Mouse (Mus musculus) olfactory bulb, adult 2 months (tissue): ENCODE measurements around the gene Klk1b11. TPM values are rescaled to one million over a fixed set of nuclear protein-coding genes. Genes with fewer than 3 reads are reported as not detected.
"Not testable (repeated sequence)": the region's sequence is repeated elsewhere in the genome, so short reads cannot be mapped to it uniquely, and the experiment has no call there.

Experiments
- H3K27ac ChIP-seq: fragments of 200-500 bp; 2 replicates; pipeline ENCODE4 v1.5.1; 2012; ENCODE audit warnings: low read depth, low read length; ENCODE audit not compliant: insufficient read depth
- H3K4me1 ChIP-seq: fragments of 200-500 bp; 2 replicates; pipeline ENCODE4 v1.6.1; 2012; ENCODE audit warnings: low read length; ENCODE audit not compliant: control insufficient read depth, insufficient read depth
- H3K4me3 ChIP-seq: fragments of 200-500 bp; 2 replicates; pipeline ENCODE4 v1.5.1; 2012; ENCODE audit warnings: mild to moderate bottlenecking, low read depth, low read length, moderate library complexity; ENCODE audit not compliant: insufficient read depth
- CTCF ChIP-seq: fragments of 200-500 bp; IDR thresholded peaks from 2 replicates; pipeline ENCODE4 v1.5.1; 2012; ENCODE audit warnings: low read depth, mild to moderate bottlenecking, low read length, moderate library complexity; ENCODE audit not compliant: insufficient read depth
- POLR2A ChIP-seq: fragments of 200-500 bp; IDR thresholded peaks from 2 replicates; pipeline ENCODE4 v1.6.1; 2012; ENCODE audit warnings: mild to moderate bottlenecking, low read depth, low read length, moderate library complexity; ENCODE audit not compliant: insufficient read depth
- WGBS: fragments of 180-500 bp; shearing (Covaris S2); methylation state at CpG from one replicate; pipeline ENCODE4 v1.1.7; 2018; 5-methylcytosine and 5-hydroxymethylcytosine counted together
- polyA plus RNA-seq: library from polyadenylated mRNA; stranded (reverse); fragments of >200 nt; gene quantifications from 2 replicates; pipeline ENCODE4 v1.2.4, GENCODE M21; 2012; ENCODE audit warnings: low replicate concordance; ENCODE audit not compliant: missing spikeins, insufficient read depth, insufficient read length

The Klk1b11 gene
- polyA plus RNA-seq = not detected in 2 replicates

GRCm38 (mm10) chr7:43995577-43995976 is at the start of gene Klk1b11:
TSS of gene Klk1b11 (plus strand) at chr7:43995877.
- WGBS = 83% methylated on average over 4 of the region's 4 CpGs
- H3K27ac ChIP-seq, H3K4me3 ChIP-seq: not testable (repeated sequence)

GRCm38 (mm10) chr7:43950364-43950763 is 45.3 kb upstream of the Klk1b11 start, which contains the start of gene Klk1b8:
TSS of gene Klk1b8 (plus strand) at chr7:43950664.
- WGBS = 73% methylated on average over 2 of the region's 2 CpGs
- TF ChIP-seq POLR2A (no peak), CTCF (no peak)
- Histone ChIP-seq H3K27ac (no peak within 1 kb of the TSS), H3K4me1 (no peaks in the 10 kb centered on the region), H3K4me3 (no peak within 1 kb of the TSS)

More at GRCm38 (mm10) chr7:43995577-43995976, at the start of gene Klk1b11:
- not testable (repeated sequence) for H3K4me1 ChIP-seq

GRCm38 (mm10) chr7:43952703-43953102 is 43.0 kb upstream of the Klk1b11 start:
- no peak for TF ChIP-seq POLR2A
- TF ChIP-seq CTCF = no peak
- WGBS = 61% methylated on average over 4 of the region's 4 CpGs
- Histone ChIP-seq H3K4me1 (no peaks in the 10 kb centered on the region), H3K4me3 (no peak overlapping the region), H3K27ac (no peak overlapping the region)

- Histone ChIP-seq H3K4me1 (no peaks in the 10 kb centered on the region), H3K27ac (no peak within 1 kb of the TSS), H3K4me3 (no peak within 1 kb of the TSS)
- 43% methylated on average over 3 of the region's 3 CpGs for WGBS
- TF ChIP-seq POLR2A = no peak
- no peak for TF ChIP-seq CTCF
These were observed 29.2 kb upstream of the Klk1b11 start, which contains the start of gene Klk1b1 for GRCm38 (mm10) chr7:43966451-43966850. TSS of gene Klk1b1 (plus strand) at chr7:43966751.

GRCm38 (mm10) chr7:43967058-43967457 is 28.6 kb upstream of the Klk1b11 start:
- no peak overlapping the region for H3K4me3 ChIP-seq
- 80% methylated on average over 3 of the region's 3 CpGs for WGBS
- TF ChIP-seq POLR2A (no peak), CTCF (no peak)

GRCm38 (mm10) chr7:43967612-43968011 is 28.1 kb upstream of the Klk1b11 start:
- WGBS = 79% methylated on average over 2 of the region's 2 CpGs
- Histone ChIP-seq H3K27ac (no peak overlapping the region), H3K4me1 (no peaks in the 10 kb centered on the region), H3K4me3 (no peak overlapping the region)
- TF ChIP-seq POLR2A (no peak), CTCF (no peak)

More at GRCm38 (mm10) chr7:43967058-43967457, 28.6 kb upstream of the Klk1b11 start:
- H3K27ac ChIP-seq = no peak overlapping the region
- no peaks in the 10 kb centered on the region for H3K4me1 ChIP-seq

GRCm38 (mm10) chr7:43975761-43976160 is 19.9 kb upstream of the Klk1b11 start, which contains the start of gene Klk1b9:
TSS of gene Klk1b9 (plus strand) at chr7:43976061.
- not testable (repeated sequence) for H3K27ac ChIP-seq, H3K4me3 ChIP-seq, H3K4me1 ChIP-seq
- WGBS = 91% methylated on average over 1 of the region's 1 CpGs

GRCm38 (mm10) chr7:43985657-43986056 is 10.0 kb upstream of the Klk1b11 start:
- TF ChIP-seq CTCF = no peak
- no peak for TF ChIP-seq POLR2A
- Histone ChIP-seq H3K4me3 (no peak overlapping the region), H3K27ac (no peak overlapping the region), H3K4me1 (no peaks in the 10 kb centered on the region)

GRCm38 (mm10) chr7:43994821-43995220 is 856 bp upstream of the Klk1b11 start:
- H3K4me1 ChIP-seq, H3K27ac ChIP-seq, H3K4me3 ChIP-seq: not testable (repeated sequence)
- WGBS = 67% methylated on average over 1 of the region's 1 CpGs

- Histone ChIP-seq H3K4me1 (no peaks in the 10 kb centered on the region), H3K4me3 (no peak overlapping the region), H3K27ac (no peak overlapping the region)
- TF ChIP-seq CTCF (no peak), POLR2A (no peak)
These were observed 9.2 kb downstream of the Klk1b11 start for GRCm38 (mm10) chr7:44004847-44005246.

GRCm38 (mm10) chr7:44011868-44012267 is 16.2 kb downstream of the Klk1b11 start, which contains the start of gene Klk1b26:
TSS of gene Klk1b26 (plus strand) at chr7:44012168.
- H3K4me1 ChIP-seq = not testable (repeated sequence)

GRCm38 (mm10) chr7:44014666-44015065 is 19.0 kb downstream of the Klk1b11 start:
- not testable (repeated sequence) for H3K27ac ChIP-seq, H3K4me3 ChIP-seq, H3K4me1 ChIP-seq
- 77% methylated on average over 6 of the region's 6 CpGs for WGBS

More at GRCm38 (mm10) chr7:44011868-44012267, 16.2 kb downstream of the Klk1b11 start, which contains the start of gene Klk1b26:
- not testable (repeated sequence) for H3K27ac ChIP-seq, H3K4me3 ChIP-seq
